Mouse (Mus musculus): Measurements from ENCODE around the gene Corin.

The Corin gene

DNA sequence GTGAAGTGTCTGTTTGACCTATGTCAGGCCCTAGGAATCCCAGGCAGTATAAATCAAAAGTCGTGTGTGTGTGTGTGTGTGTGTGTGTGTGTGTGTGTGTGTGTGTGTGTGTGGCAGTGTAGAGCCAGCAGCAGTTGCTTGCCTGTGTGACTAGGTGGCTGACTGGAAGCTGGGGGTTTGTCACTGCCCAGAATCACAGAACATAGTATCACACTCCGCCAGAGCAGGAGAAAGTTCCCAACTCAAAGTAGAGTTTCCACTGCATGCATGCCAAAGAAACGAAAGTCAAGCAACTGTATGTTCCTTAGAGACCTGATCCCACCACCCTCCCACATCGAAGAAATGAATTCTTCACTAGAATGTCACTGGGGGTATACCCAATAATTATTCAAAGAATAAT lies 61.3 kb downstream of the Corin start:
- in situ Hi-C loops (cut with MboI, MseI) = no loop called here

GRCm38 (mm10) chr5:72441181-72441580 lies 63.1 kb downstream of the Corin start:
- in situ Hi-C loops (cut with MboI, MseI) = no loop called here

- in situ Hi-C loops (cut with MboI, MseI) = no loop called here
These were observed 69.2 kb downstream of the Corin start for GRCm38 (mm10) chr5:72435085-72435484.

DNA sequence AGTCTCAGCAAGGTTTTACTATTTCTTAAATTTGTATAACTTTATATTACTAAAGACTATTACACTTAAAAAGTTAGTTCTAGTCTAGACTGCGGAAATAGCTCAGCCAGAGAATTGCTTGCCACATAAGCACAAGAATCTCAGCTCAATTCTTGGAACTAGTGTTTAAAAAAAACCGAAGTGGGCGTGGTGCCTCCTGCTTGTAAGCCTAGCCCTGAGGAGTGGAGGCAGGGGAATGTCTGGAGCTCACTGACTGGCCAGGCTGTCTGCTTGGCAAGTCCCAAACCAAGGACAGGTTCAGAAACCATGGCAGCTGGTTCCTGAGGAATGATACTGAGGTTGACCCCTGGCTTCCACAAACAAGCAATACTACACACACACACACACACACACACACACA lies 72.4 kb downstream of the Corin start:
- in situ Hi-C loops (cut with MboI, MseI) = no loop called here

GRCm38 (mm10) chr5:72427556-72427955 lies 76.7 kb downstream of the Corin start:
- in situ Hi-C loops (cut with MboI, MseI) = no loop called here

GRCm38 (mm10) chr5:72425342-72426010 lies 78.8 kb downstream of the Corin start:
- in situ Hi-C loops (cut with MboI, MseI) = no loop called here

GRCm38 (mm10) chr5:72411874-72412329 lies 92.4 kb downstream of the Corin start:
- in situ Hi-C loops (cut with MboI, MseI) = no loop called here

- in situ Hi-C loops (cut with MboI, MseI) = no loop called here
These were observed 93.4 kb downstream of the Corin start for GRCm38 (mm10) chr5:72410841-72411240.

GRCm38 (mm10) chr5:72403376-72403775 lies 100.9 kb downstream of the Corin start:
- in situ Hi-C loops (cut with MboI, MseI) = no loop called here

- in situ Hi-C loops (cut with MboI, MseI) = no loop called here
These were observed 101.4 kb downstream of the Corin start for GRCm38 (mm10) chr5:72402913-72403312.

DNA sequence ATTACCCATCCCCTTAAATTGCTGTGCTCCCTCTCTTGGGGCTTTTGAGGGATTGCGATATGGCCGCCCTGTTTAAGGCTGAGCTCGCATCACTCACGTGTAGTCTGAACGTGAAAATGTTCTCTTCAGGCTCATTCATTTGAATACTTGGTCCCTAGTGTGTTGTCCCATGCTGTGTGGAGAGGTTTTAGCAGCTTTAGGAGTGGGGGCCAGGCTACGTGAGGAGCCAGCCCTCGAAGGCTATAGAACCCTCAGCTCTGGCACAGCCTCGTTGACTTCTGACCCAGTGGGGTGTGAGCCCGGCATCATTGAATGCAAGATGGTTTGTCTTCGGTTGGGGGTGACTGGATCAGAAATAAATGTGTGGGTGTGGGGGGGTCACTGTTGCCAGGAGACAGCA lies 102.5 kb downstream of the Corin start:
- in situ Hi-C loops (cut with MboI, MseI) = no loop called here

DNA sequence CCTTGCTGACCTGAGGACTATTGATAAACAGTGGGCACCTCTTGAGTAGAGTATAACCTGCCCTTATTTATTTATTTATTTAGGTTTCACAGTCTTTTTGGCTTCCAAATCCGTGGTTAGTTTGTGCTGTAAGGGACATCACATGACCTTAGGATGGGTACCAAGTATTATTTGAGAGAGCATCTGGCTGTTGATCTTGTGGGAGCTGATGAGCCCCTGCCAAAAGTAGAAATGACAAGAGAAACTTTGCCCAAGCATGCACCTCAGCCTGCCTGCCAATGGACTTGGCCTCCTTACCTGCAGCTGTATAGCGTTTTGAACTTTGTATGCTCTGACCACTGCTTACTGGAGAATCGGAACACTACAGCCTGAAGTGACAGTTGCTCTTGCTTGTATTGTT lies 103.0 kb downstream of the Corin start:
- in situ Hi-C loops (cut with MboI, MseI) = no loop called here

DNA sequence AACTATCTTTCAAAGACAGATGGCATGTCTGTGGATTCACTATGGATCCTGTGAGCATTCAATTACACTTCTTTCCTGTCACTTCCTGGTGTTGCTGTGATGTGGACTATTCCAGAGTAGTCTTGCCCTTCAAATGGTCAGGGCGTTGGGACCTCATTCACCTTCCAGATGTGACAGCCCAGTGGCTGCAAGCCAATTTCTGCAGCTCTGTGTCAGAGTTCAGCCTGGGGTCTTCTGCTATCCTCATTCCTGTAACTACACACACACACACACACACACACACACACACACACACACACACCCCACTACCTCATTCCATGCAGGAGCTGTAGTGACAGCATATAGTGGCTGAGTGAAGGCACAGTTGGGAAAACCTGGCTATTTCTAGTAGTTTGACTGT lies 122.1 kb downstream of the Corin start:
- in situ Hi-C loops (cut with MboI, MseI) = no loop called here

DNA sequence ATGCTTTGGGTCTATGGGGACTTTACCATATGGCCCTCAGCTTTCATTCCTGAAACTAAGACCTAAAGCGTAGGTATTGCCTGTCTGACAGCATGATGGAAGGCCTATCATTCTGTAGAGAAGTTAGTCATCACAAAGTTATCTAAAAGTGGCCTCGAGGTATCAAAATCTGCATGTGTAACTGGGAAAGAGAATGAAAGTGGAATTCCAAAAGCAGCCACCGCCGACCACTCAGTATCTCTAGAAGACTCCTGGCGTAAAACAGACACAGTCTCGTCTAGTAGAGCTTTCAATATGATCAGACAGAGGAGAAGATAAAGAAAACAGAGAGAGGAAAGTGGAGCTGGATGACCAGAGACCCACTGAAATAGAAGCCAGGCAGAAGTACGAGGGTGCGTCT lies 123.7 kb downstream of the Corin start:
- in situ Hi-C loops (cut with MboI, MseI) = no loop called here

DNA sequence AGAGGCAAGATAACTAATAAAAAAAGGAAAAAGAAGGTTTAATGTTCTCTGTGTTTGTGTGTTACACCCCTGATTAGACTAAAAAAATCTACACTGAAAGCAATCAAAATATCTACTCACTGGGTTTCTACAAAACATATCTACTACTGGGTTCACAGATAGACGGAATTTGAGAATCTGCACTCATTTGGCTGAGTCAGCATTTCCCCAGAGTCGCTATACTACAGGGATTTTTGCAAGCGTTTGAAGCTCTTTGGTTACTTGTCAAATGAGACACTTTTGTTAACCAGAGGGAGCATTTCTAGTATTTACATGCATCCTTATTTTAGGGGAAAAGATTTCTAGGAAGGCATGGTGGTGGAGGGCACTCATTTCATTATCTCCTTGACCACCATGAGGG lies 136.3 kb downstream of the Corin start:
- in situ Hi-C loops (cut with MboI, MseI) = loop anchor here (25.0 kb wide), 1 partner anchor 344 kb away; no protein-coding TSS in a partner anchor

GRCm38 (mm10) chr5:72365801-72366200 lies 138.5 kb downstream of the Corin start:
- in situ Hi-C loops (cut with MboI, MseI) = loop anchor here (25.0 kb wide), 1 partner anchor 346 kb away; no protein-coding TSS in a partner anchor

DNA sequence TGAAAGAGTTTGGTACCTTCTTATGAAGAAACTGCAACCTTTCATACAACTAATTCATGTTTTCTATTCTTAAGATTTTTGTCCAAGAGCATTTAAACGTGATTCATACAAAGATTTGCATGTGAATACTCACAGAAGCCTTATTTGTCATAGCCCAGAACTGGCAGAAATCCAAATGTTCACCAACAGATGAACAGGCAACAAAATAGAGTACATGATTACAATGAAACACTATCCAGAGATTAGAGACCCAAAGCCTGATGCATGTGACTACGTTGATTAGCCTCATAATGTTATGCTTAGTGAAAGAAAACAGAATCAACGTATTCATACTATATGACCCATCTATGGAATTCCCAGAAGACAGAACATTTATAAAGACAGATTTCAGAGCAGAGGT lies 140.4 kb downstream of the Corin start:
- in situ Hi-C loops (cut with MboI, MseI) = loop anchor here (25.0 kb wide), 1 partner anchor 348 kb away; no protein-coding TSS in a partner anchor

- in situ Hi-C loops (cut with MboI, MseI) = loop anchor here (10.0 to 25.0 kb wide), 2 partner anchors 151 to 359 kb away; partner anchors contain the start of gene Corin
These were observed 150.5 kb downstream of the Corin start for GRCm38 (mm10) chr5:72353746-72354145.

DNA sequence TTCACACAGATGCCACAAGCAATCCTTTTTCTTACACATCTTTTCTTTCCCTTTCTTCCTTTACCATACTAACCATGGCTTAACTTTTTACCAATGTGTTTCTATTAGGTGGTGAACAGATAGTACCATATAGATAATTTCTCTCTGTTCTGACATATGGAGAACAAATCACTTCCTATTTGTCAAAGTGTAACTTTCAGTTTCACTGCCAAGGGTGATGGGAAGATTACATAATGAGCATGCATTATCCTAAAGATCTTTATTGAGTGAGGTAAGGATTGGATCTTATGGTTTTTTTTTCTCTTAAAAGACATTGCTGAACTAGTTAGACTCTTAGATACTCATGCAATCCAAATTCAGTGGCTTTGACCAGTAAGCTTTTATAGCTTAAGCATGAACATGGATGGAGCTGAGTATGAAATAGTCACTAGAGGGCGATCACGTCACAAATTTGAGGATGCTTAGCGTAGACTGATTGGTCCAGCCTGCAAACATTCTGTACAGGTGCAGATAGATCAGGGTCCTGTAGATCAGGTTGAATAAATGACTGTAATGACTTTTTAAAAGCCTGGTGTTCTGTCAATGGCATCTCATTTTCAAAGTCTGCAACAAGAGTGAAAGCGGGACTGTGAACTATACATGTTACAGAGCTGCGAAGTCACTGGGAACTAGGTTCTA lies 154.1 kb downstream of the Corin start:
- in situ Hi-C loops (cut with MboI, MseI) = loop anchor here (10.0 to 25.0 kb wide), 2 partner anchors 155 to 362 kb away; partner anchors contain the start of gene Corin

- in situ Hi-C loops (cut with MboI, MseI) = no loop called here
These were observed 155.7 kb downstream of the Corin start for GRCm38 (mm10) chr5:72348591-72348990.

DNA sequence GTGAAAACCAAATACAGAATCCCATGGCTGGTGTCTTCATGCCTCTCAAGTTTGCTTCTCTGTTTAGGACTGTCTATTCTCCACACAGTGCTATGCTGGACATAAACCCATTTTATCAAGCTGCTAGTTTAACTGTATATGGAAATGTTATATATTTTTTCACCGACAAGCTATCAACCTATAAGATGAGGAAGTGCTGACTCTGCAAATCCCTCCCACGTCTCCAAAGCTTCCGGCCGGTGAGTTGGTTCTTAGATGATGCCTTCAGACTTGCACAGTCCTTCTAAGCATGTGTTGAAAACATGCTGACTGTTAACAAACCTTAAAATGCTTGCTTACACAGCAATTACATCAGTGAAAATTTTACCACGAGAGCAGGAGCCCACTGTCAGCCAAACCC lies 168.4 kb downstream of the Corin start:
- in situ Hi-C loops (cut with MboI, MseI) = no loop called here

DNA sequence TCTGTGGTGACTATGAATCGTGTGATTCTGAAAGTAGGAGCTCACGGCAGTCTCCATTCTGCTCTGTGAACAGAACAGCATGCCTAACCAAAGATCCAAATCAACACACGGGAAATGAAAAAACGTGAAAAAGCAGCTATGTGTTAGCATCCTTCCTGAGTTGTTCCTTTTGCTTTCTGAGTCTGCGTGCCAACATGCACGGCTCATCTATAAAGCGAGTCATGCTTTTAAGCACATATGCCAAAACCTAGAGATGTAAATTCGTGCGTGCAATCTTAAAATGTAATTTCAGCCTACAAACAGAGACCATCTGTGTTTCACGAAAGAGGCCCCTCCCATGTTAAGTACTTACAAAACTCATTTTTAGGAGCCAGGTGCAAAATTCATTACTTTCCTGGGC lies 171.4 kb downstream of the Corin start:
- in situ Hi-C loops (cut with MboI, MseI) = no loop called here

- in situ Hi-C loops (cut with MboI, MseI) = no loop called here
These were observed 173.1 kb downstream of the Corin start for GRCm38 (mm10) chr5:72331217-72331616.
